Mouse (Mus musculus) MEL (cell line): ENCODE data around the gene Mlip. TPM values are rescaled to one million over a fixed set of nuclear protein-coding genes. Genes with fewer than 3 reads are reported as not detected.

Experiments used
- DNase-seq: peaks from one replicate; pipeline ENCODE4 v3.0.0; 2011; ENCODE audit warnings: low read depth, low spot score
- H3K27ac ChIP-seq: 2 replicates; pipeline ENCODE4 v1.5.1; 2012; ENCODE audit warnings: low read depth, mild to moderate bottlenecking, control low read depth, low read length, moderate library complexity; ENCODE audit not compliant: control insufficient read depth
- H3K27me3 ChIP-seq, 2 experiments: fragments of 150-350 bp in 1 of 2; sonication (generic) in 1 of 2; 2 replicates each; pipeline ENCODE4 v1.6.1; 2012; ENCODE audit warnings: low read length in 2 of 2, mild to moderate bottlenecking in 2 of 2, improper control_type of control experiment in 1 of 2, moderate library complexity in 1 of 2; ENCODE audit not compliant: insufficient read depth in 2 of 2, control insufficient read depth in 1 of 2
- H3K36me3 ChIP-seq, 2 experiments: 2 replicates each; pipeline ENCODE4 v1.6.1; 2012 to 2014; ENCODE audit warnings: low read length in 2 of 2, improper control_type of control experiment in 1 of 2, inconsistent platforms in 1 of 2, mild to moderate bottlenecking in 1 of 2; ENCODE audit not compliant: insufficient read depth in 2 of 2, control insufficient read depth in 1 of 2
- H3K4me1 ChIP-seq, 2 experiments: fragments of 150-350 bp in 1 of 2; sonication (generic) in 1 of 2; 2 replicates each; pipeline ENCODE4 v1.6.1; 2012; ENCODE audit warnings: low read length in 2 of 2, improper control_type of control experiment in 1 of 2, mild to moderate bottlenecking in 1 of 2; ENCODE audit not compliant: insufficient read depth in 2 of 2, control insufficient read depth in 1 of 2
- H3K4me3 ChIP-seq, 2 experiments: fragments of 150-350 bp in 1 of 2; sonication (generic) in 1 of 2; 2 replicates each; pipeline ENCODE4 v1.5.1; 2012; ENCODE audit warnings: low read depth in 2 of 2, low read length in 2 of 2, mild to moderate bottlenecking in 2 of 2, moderate library complexity in 2 of 2, control low read depth in 1 of 2, improper control_type of control experiment in 1 of 2; ENCODE audit not compliant: control insufficient read depth in 1 of 2, insufficient read depth in 1 of 2
- H3K79me2 ChIP-seq: 2 replicates; pipeline ENCODE4 v1.6.1; 2012; ENCODE audit warnings: mild to moderate bottlenecking, low read length, moderate library complexity; ENCODE audit not compliant: control insufficient read depth, poor library complexity, insufficient read depth
- H3K9ac ChIP-seq: 2 replicates; pipeline ENCODE4 v1.6.1; 2012; ENCODE audit warnings: low read depth, mild to moderate bottlenecking, control low read depth, low read length, moderate library complexity; ENCODE audit not compliant: control insufficient read depth, poor library complexity, severe bottlenecking
- H3K9me3 ChIP-seq: fragments of 150-350 bp; sonication (generic); replicated peaks from 2 replicates; pipeline ENCODE4 v1.6.1; 2012; ENCODE audit warnings: mild to moderate bottlenecking, low read length, improper control_type of control experiment, moderate library complexity; ENCODE audit not compliant: insufficient read depth
- CTCF ChIP-seq, 3 experiments: IDR thresholded peaks in 2 of 3; conservative IDR thresholded peaks in 1 of 3; 2 replicates each; pipeline ENCODE4 v1.5.1; 2011 to 2012; ENCODE audit warnings: low read length in 3 of 3, low read depth in 2 of 3, mild to moderate bottlenecking in 2 of 3, improper control_type of control experiment in 1 of 3, inconsistent platforms in 1 of 3, mixed read lengths in 1 of 3, moderate library complexity in 1 of 3; ENCODE audit not compliant: control insufficient read depth in 1 of 3, insufficient read depth in 1 of 3, poor library complexity in 1 of 3, severe bottlenecking in 1 of 3
- E2F4 ChIP-seq: IDR thresholded peaks from 2 replicates; pipeline ENCODE4 v1.6.1; 2011; ENCODE audit warnings: low read depth, low read length, improper control_type of control experiment, borderline replicate concordance
- GABPA ChIP-seq: IDR thresholded peaks from 2 replicates; pipeline ENCODE4 v1.6.1; 2012; ENCODE audit warnings: low read depth, mild to moderate bottlenecking, inconsistent platforms, low read length, improper control_type of control experiment, moderate library complexity
- MEF2A ChIP-seq: IDR thresholded peaks from 2 replicates; pipeline ENCODE4 v1.6.1; 2014; ENCODE audit warnings: low read depth, mild to moderate bottlenecking, inconsistent platforms, low read length, improper control_type of control experiment; ENCODE audit not compliant: poor library complexity, insufficient replicate concordance, severe bottlenecking; ENCODE audit errors: extremely low read depth
- MXI1 ChIP-seq: IDR thresholded peaks from 2 replicates; pipeline ENCODE4 v1.6.1; 2011; ENCODE audit warnings: mild to moderate bottlenecking, low read depth, low read length, improper control_type of control experiment
- NELFE ChIP-seq: IDR thresholded peaks from 2 replicates; pipeline ENCODE4 v1.6.1; 2011; ENCODE audit warnings: low read depth, low read length, improper control_type of control experiment
- POLR2A ChIP-seq, 2 experiments: IDR thresholded peaks; 2 replicates each; pipeline ENCODE4 v1.6.1; 2011 to 2012; ENCODE audit warnings: low read length in 2 of 2, mild to moderate bottlenecking in 2 of 2, control low read depth in 1 of 2, improper control_type of control experiment in 1 of 2, low read depth in 1 of 2, moderate library complexity in 1 of 2; ENCODE audit not compliant: control insufficient read depth in 1 of 2, insufficient read depth in 1 of 2, poor library complexity in 1 of 2
- RCOR1 ChIP-seq: IDR thresholded peaks from 2 replicates; pipeline ENCODE4 v1.6.1; 2012; ENCODE audit warnings: low read depth, mild to moderate bottlenecking, inconsistent platforms, low read length, improper control_type of control experiment
- USF1 ChIP-seq: IDR thresholded peaks from 2 replicates; pipeline ENCODE4 v1.6.1; 2014; ENCODE audit warnings: low read depth, mild to moderate bottlenecking, inconsistent platforms, low read length, improper control_type of control experiment, moderate library complexity
- ZKSCAN1 ChIP-seq: IDR thresholded peaks from 2 replicates; pipeline ENCODE4 v1.6.1; 2012; ENCODE audit warnings: low read depth, mild to moderate bottlenecking, inconsistent platforms, low read length, improper control_type of control experiment, moderate library complexity
- ZNF384 ChIP-seq: IDR thresholded peaks from 2 replicates; pipeline ENCODE4 v1.6.1; 2012; ENCODE audit warnings: low read depth, mild to moderate bottlenecking, inconsistent platforms, low read length, improper control_type of control experiment
- polyA plus RNA-seq, 2 experiments: library from polyadenylated mRNA; stranded (reverse) in 1 of 2; unstranded in 1 of 2; fragments of >175 nt in 1 of 2; fragments of >200 nt in 1 of 2; gene quantifications; 2 replicates each; pipeline versions ENCODE4 v1.2.1 to v1.2.4; 2012; ENCODE audit warnings: low replicate concordance in 2 of 2, low read depth in 1 of 2; ENCODE audit not compliant: insufficient read length in 2 of 2, insufficient read depth in 1 of 2, missing spikeins in 1 of 2
- total RNA-seq: library from RNA; depleted of rRNA; stranded (reverse); fragments of 300-350 nt; gene quantifications from 2 replicates; pipeline ENCODE4 v1.2.3, GENCODE M21; 2012

Gene Mlip
- total and polyA plus RNA-seq, 3 experiments: 0.04 TPM; not detected in 2

DNA sequence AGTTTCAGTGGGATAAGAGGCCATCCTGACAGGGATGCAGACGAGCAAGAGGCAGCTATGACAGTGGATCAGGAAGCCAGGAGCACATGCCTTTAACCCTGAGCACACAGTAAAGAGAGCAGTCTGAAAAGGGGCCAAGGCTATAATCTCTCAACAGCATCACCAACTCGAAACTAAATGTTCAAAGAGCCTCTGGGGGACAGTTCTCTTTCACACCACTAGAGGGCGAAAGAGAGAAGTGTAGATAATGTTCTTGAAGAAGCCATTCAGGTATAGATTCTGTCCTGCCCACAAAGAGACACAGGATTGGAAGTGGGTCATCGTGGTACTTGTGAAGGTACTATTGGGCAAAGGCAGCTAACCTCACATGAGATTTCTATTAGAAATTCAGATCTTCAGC, 1.2 kb upstream of the Mlip start:
- H3K27ac ChIP-seq: no peak overlapping the region
- no peaks in the 10 kb centered on the region for H3K27me3 ChIP-seq
- no peak overlapping the region for H3K9ac ChIP-seq
- no peaks in the 10 kb centered on the region for H3K79me2 ChIP-seq
- no peak overlapping the region for H3K4me3 ChIP-seq
- no peaks in the 10 kb centered on the region for H3K4me1 ChIP-seq
- DNase-seq: peak; percentile 9
- TF ChIP-seq CTCF (IDR thresholded peaks at IDR 0.05 in 2 of 3, conservative IDR thresholded peaks at IDR 0.05 in 1 of 3; ENCODE audit: control insufficient read depth in 1 of 3, insufficient read depth in 1 of 3, low read depth in 2 of 3, low read length in 3 of 3, poor library complexity in 1 of 3, severe bottlenecking in 1 of 3) (peak in 2 of 3 experiments; percentile 29 to 56; a peak in 2 of 6 replicates), GABPA (no peak)
- TF ChIP-seq, all 39 proteins: peak for 1
- no peaks in the 10 kb centered on the region for H3K36me3 ChIP-seq
- no peaks in the 10 kb centered on the region for H3K9me3 ChIP-seq

GRCm38 (mm10) chr9:77347704-77348103, 5.1 kb downstream of the Mlip start:
- Histone ChIP-seq H3K27me3 (no peaks in the 10 kb centered on the region; a peak in 3 of 4 replicates), H3K4me1 (no peaks in the 10 kb centered on the region), H3K9me3 (no peaks in the 10 kb centered on the region)
- TF ChIP-seq RCOR1 (no peak), POLR2A (IDR thresholded peaks at IDR 0.05; ENCODE audit: control insufficient read depth in 1 of 2, insufficient read depth in 1 of 2, low read depth in 1 of 2, low read length in 2 of 2, poor library complexity in 1 of 2) (no peak), NELFE (no peak)
- TF ChIP-seq, all 39 proteins: peak for 0
- Histone ChIP-seq H3K79me2 (no peaks in the 10 kb centered on the region), H3K36me3 (no peaks in the 10 kb centered on the region), H3K27ac (no peak overlapping the region), H3K9ac (no peak overlapping the region), H3K4me3 (no peak overlapping the region)
- DNase-seq: no peak

GRCm38 (mm10) chr9:77344318-77344717, 8.5 kb downstream of the Mlip start:
- H3K27ac ChIP-seq: no peak overlapping the region
- H3K9ac ChIP-seq: no peak overlapping the region
- H3K36me3 ChIP-seq: no peaks in the 10 kb centered on the region
- no peaks in the 10 kb centered on the region for H3K4me1 ChIP-seq
- DNase-seq: no peak
- TF ChIP-seq GABPA (no peak), MXI1 (no peak), USF1 (no peak), ZKSCAN1 (no peak), MEF2A (no peak), POLR2A (IDR thresholded peaks at IDR 0.05; ENCODE audit: control insufficient read depth in 1 of 2, insufficient read depth in 1 of 2, low read depth in 1 of 2, low read length in 2 of 2, poor library complexity in 1 of 2) (no peak), ZNF384 (no peak), E2F4 (no peak)
- TF ChIP-seq, all 39 proteins: peak for 0
- no peaks in the 10 kb centered on the region; a peak in 3 of 4 replicates for H3K27me3 ChIP-seq
- no peaks in the 10 kb centered on the region for H3K79me2 ChIP-seq
- H3K4me3 ChIP-seq: no peak overlapping the region
- no peaks in the 10 kb centered on the region for H3K9me3 ChIP-seq
